ENCODE assay signal across 8 mouse cellular contexts in the genomic region with DNA sequence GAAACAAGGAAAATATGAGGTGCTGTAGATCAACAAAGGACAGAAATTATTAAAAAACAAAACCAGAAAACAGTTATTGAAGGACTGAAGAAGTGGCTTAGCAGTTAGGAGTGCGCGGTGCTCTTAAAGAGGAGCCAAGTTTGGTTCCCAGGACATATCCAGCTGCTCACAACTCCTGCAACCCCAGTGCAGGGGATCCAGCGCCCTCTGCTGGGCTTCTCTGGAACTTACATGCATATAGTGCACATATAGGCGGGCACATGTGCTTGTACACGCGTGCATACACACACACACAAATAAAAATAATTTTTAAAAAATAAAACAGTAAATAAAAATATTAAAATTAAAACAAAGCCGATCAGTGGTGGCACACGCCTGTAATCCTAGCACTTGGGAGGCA. TPM values are rescaled to one million over a fixed set of nuclear protein-coding genes. Genes with fewer than 3 reads are reported as not detected.
A peak's percentile ranks its signal among the peaks of the same experiment; 100 is the strongest.
DNase-seq lines count a peak whose midpoint lies in the region; ATAC-seq and TF ChIP-seq lines count a peak whose summit lies in the region.
"Had no signal": no experiment of that assay in that cellular context is flagged by ENCODE, and none has a peak within 500 bp of the region (broad histone marks: within the 10 kb centered on the region; RNA-seq: fewer than 3 reads in every experiment).

No protein-coding gene starts in this region.

- H3K4me1 ChIP-seq in kidney, embryonic 15.5 days: no peaks in the 10 kb centered on the region
- H3K4me1 ChIP-seq in E14TG2a.4 (replicated peaks; ENCODE audit: low read depth, low read length): no peaks in the 10 kb centered on the region

- H3K4me2 ChIP-seq in kidney, embryonic 15.5 days: no peak overlapping the region

- WGBS in kidney, embryonic 15.5 days: 81% methylated on average over 8 of the region's 8 CpGs

- no peak overlapping the region for H3K27ac ChIP-seq in kidney, embryonic 15.5 days
- H3K27ac ChIP-seq: forebrain, embryonic 10.5 days had no signal

- no peak for ATAC-seq in kidney, embryonic 15.5 days (replicated peaks; ENCODE audit: low FRiP score)
- no peak for ATAC-seq in megakaryocyte-erythroid progenitor cell, adult 5-6 weeks (replicated peaks; ENCODE audit: low FRiP score, low TSS enrichment, poor library complexity, severe bottlenecking)

- H3K36me3 ChIP-seq in kidney, embryonic 15.5 days: no peaks in the 10 kb centered on the region
- no peaks in the 10 kb centered on the region for H3K36me3 ChIP-seq in E14TG2a.4 (ENCODE audit: insufficient read depth, low read length)
- H3K36me3 ChIP-seq: forebrain, embryonic 10.5 days had no signal

- no peak overlapping the region for H3K4me3 ChIP-seq in kidney, embryonic 15.5 days (replicated peaks)
- no peak overlapping the region for H3K4me3 ChIP-seq in E14TG2a.4 (replicated peaks; ENCODE audit: low read length)
- H3K4me3 ChIP-seq: forebrain, embryonic 10.5 days had no signal

- H3K9me3 ChIP-seq in kidney, embryonic 15.5 days (replicated peaks): no peaks in the 10 kb centered on the region
- no peaks in the 10 kb centered on the region for H3K9me3 ChIP-seq in E14TG2a.4 (ENCODE audit: low read length)
- H3K9me3 ChIP-seq: forebrain, embryonic 10.5 days had no signal

- H3K9ac ChIP-seq in kidney, embryonic 15.5 days: no peak overlapping the region

- DNase-seq in kidney, adult 9 months: peak; percentile 33
- DNase-seq in adrenal gland, postnatal 25 days: peak; percentile 34
- peak; percentile 16 for DNase-seq in naive thymus-derived CD4-positive, alpha-beta T cell, adult 2 months (ENCODE audit: low read depth)
- DNase-seq in layer of hippocampus, adult 18-20 months (ENCODE audit: low spot score in 2 of 2): no peak

- no peaks in the 10 kb centered on the region for H3K27me3 ChIP-seq in kidney, embryonic 15.5 days
- H3K27me3 ChIP-seq in E14TG2a.4 (ENCODE audit: insufficient read depth, low read length): peaks cover 3% of the 10 kb centered on the region; the same call in 1 of the 2 replicates

- TF ChIP-seq CTCF in E14TG2a.4 (conservative IDR thresholded peaks at IDR 0.05; ENCODE audit: low read length): peak; percentile 47

RNA-seq across cellular contexts. Expression of gene Ipo5, which starts 59.6 kb away (rescaled TPM):
- 99.2 and 102 TPM in 2 replicates for polyA plus RNA-seq in kidney, embryonic 15.5 days (2015; fragmentation: Nextera tagmentation; extraction: Ambion mirVana)
- total RNA-seq in adrenal gland, postnatal 25 days (2021): 83.9 and 89.9 TPM in 2 replicates
- 130 and 153 TPM in 2 replicates for total RNA-seq in megakaryocyte-erythroid progenitor cell, adult 5-6 weeks (2014; fragmentation: Nextera tagmentation)
- total RNA-seq in megakaryocyte-erythroid progenitor cell, adult 5-6 weeks (2017): 224 and 242 TPM in 2 replicates
- total RNA-seq in layer of hippocampus, adult 18-20 months (2021): 100 to 1,000 TPM in 1 of 2 experiments, 10 to 100 TPM in 1; 97.1 to 102 TPM

Comparison
In these comparisons a context has a peak if more than half of its experiments do, and no peak if none do; other contexts are left out.
1. DNase-seq: peak in kidney, adult 9 months (single experiment), adrenal gland, postnatal 25 days (single experiment) and naive thymus-derived CD4-positive, alpha-beta T cell, adult 2 months (single experiment); none in layer of hippocampus, adult 18-20 months (0 of 2).